Mouse (Mus musculus): ENCODE results near the gene Gm28041. TPM values are rescaled to one million over a fixed set of nuclear protein-coding genes. Genes with fewer than 3 reads are reported as not detected.

The Gm28041 gene
- total RNA-seq, 2 experiments from 2014 or later: not detected

Other genes starting within 250 kb of the Gm28041 start
- 1 to 10 TPM; 3.7 to 5.3 TPM for gene Rsl1, start 202.6 kb downstream of the Gm28041 start, total RNA-seq (2021)
- gene Zfp455, start 181.2 kb downstream of the Gm28041 start, total RNA-seq (2021): 1 to 10 TPM; 3.3 to 3.5 TPM
- gene Zfp458, start 97.3 kb downstream of the Gm28041 start, total RNA-seq (2021): 10 to 100 TPM; 18.7 to 19.4 TPM
- gene Zfp457, start 69.2 kb downstream of the Gm28041 start, total RNA-seq (2021): 1 to 10 TPM; 4.4 to 4.5 TPM
- 1 to 10 TPM; 2.6 to 3.8 TPM for gene Zfp595, start 43.2 kb downstream of the Gm28041 start, total RNA-seq (2021)
- 1 to 10 TPM in 1 of 2 experiments, not detected in 1; 1.9 TPM for gene Gm28044, start 15.2 kb downstream of the Gm28041 start, total RNA-seq (2021)
- 1 to 10 TPM in 1 of 2 experiments, under 1 TPM in 1; 0.53 to 1.0 TPM for gene Zfp953, start 15.1 kb downstream of the Gm28041 start, total RNA-seq (2021)
- gene Zfp456, start 77 bp upstream of the Gm28041 start, total RNA-seq (2021): 1 to 10 TPM in 1 of 2 experiments, under 1 TPM in 1; 0.24 to 1.1 TPM
- 1 to 10 TPM in 1 of 2 experiments, under 1 TPM in 1; 0.86 to 2.2 TPM for gene Zfp429, start 24.1 kb upstream of the Gm28041 start, total RNA-seq (2021)
- 1 to 10 TPM; 7.0 to 8.6 TPM for gene Zfp459, start 45.7 kb upstream of the Gm28041 start, total RNA-seq (2021)
- gene Zfp874a, start 75.9 kb upstream of the Gm28041 start, total RNA-seq (2021): 10 to 100 TPM; 11.0 to 12.4 TPM
- gene Zfp874b, start 108.5 kb upstream of the Gm28041 start, total RNA-seq (2021): 10 to 100 TPM; 14.5 to 15.9 TPM
- gene Zfp58, start 124.8 kb upstream of the Gm28041 start, total RNA-seq (2021): 1 to 10 TPM; 6.3 to 8.7 TPM
- gene Gm26965, start 150.4 kb upstream of the Gm28041 start, total RNA-seq (2021): under 1 TPM in 1 of 2 experiments, not detected in 1; 0.40 TPM
- 10 to 100 TPM; 23.0 to 24.8 TPM for gene Zfp87, start 150.4 kb upstream of the Gm28041 start, total RNA-seq (2021)
- gene Zfp748, start 178.1 kb upstream of the Gm28041 start, total RNA-seq (2021): 1 to 10 TPM; 9.3 to 9.8 TPM
- gene Zfp729b, start 234.0 kb upstream of the Gm28041 start, total RNA-seq (2021): 1 to 10 TPM; 8.7 to 9.2 TPM

Measured in left cerebral cortex, postnatal 14 days (tissue).